Mouse (Mus musculus): ENCODE results near the gene Spaca4. TPM values are rescaled to one million over a fixed set of nuclear protein-coding genes. Genes with fewer than 3 reads are reported as not detected.

Spaca4 gene
- polyA plus RNA-seq, 1 experiment: not detected

GRCm38 (mm10) chr7:45695098-45695497 lies 30.5 kb downstream of the Spaca4 start:
- Histone ChIP-seq H3K4me3 (replicated peaks; ENCODE audit: control insufficient read depth, low read depth, low read length) (no peak overlapping the region), H3K27ac (ENCODE audit: control insufficient read depth, insufficient read depth, low read depth, low read length, poor library complexity) (no peak overlapping the region), H3K4me1 (ENCODE audit: control insufficient read depth, insufficient read depth, low read length) (no peaks in the 10 kb centered on the region)
- 27% methylated on average over 6 of the region's 6 CpGs for WGBS
- TF ChIP-seq POLR2A (IDR thresholded peaks at IDR 0.05; ENCODE audit: borderline replicate concordance, control insufficient read depth, low read depth, low read length): no peak
- TF ChIP-seq CTCF (IDR thresholded peaks at IDR 0.05; ENCODE audit: control insufficient read depth, insufficient read depth, low read length): no peak

DNA sequence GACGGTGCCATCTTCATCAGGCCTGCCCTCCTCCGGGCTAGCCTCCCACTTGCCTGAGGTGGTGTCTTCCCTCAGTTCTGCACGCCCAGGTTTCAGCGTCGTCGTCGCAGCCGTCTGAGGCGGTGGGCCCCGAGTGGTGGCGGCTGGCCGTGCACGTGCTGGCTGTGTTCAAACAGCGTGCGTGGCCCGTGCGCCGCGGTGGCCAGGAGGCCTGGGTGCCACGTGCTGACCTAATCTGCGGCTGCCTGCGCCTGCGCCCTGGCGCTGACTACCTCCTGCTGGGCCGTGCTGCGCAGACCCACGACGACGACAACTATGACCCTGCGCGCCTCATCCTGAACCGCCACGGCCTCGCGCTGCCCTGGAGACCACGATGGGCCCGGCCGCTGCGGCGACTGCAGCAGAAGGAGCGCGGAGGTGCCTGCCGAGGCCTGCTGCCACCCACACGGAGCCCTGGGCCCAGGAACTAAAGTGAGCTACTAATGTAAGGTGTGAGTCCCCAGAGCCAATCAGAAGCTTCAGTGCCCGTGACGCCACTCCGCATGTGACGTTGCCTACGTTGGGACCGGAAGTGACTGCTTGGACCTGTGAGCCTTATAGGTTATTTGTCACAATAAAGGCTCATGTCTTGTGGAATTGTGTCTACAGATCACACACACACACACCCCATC lies 31.6 kb downstream of the Spaca4 start, which contains the start of gene Sec1:
Gene Sec1 (minus strand): TSS at position 482 of the 671 bp plus-strand sequence.
- TF ChIP-seq CTCF (IDR thresholded peaks at IDR 0.05; ENCODE audit: control insufficient read depth, insufficient read depth, low read length) (no peak), POLR2A (IDR thresholded peaks at IDR 0.05; ENCODE audit: borderline replicate concordance, control insufficient read depth, low read depth, low read length) (no peak)
- no peak within 1 kb of the TSS for H3K27ac ChIP-seq (ENCODE audit: control insufficient read depth, insufficient read depth, low read depth, low read length, poor library complexity)
- 92% methylated on average over 50 of the region's 50 CpGs for WGBS
- no peaks in the 10 kb centered on the region for H3K4me1 ChIP-seq (ENCODE audit: control insufficient read depth, insufficient read depth, low read length)
- no peak within 1 kb of the TSS for H3K4me3 ChIP-seq (replicated peaks; ENCODE audit: control insufficient read depth, low read depth, low read length)

- H3K27ac ChIP-seq (ENCODE audit: control insufficient read depth, insufficient read depth, low read depth, low read length, poor library complexity): no peak overlapping the region
- WGBS: 81% methylated on average over 2 of the region's 2 CpGs
- H3K4me1 ChIP-seq (ENCODE audit: control insufficient read depth, insufficient read depth, low read length): no peaks in the 10 kb centered on the region
- no peak overlapping the region for H3K4me3 ChIP-seq (replicated peaks; ENCODE audit: control insufficient read depth, low read depth, low read length)
- TF ChIP-seq CTCF (IDR thresholded peaks at IDR 0.05; ENCODE audit: control insufficient read depth, insufficient read depth, low read length): no peak
- no peak for TF ChIP-seq POLR2A (IDR thresholded peaks at IDR 0.05; ENCODE audit: borderline replicate concordance, control insufficient read depth, low read depth, low read length)
Measured at GRCm38 (mm10) chr7:45692364-45692763, 33.2 kb downstream of the Spaca4 start.

DNA sequence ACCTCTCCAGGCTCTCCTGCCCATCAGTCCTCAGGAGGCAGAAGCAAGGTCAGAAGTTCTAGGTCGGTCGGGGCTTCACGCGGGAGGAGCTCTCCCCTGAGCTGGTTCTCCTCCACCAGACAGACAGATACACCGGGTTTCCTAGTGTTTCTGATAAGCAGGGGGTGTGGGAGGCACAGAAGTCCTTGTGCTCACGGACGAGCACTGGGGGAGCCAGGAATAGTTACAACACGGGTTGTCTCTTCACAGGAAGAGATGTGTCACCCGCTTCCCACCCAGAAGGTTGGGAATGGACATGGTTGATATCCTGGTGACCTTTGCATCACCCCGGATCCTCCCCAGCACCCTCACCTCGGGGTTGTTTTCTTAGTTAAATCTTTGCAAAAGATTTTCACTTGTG lies 35.8 kb downstream of the Spaca4 start:
- no peaks in the 10 kb centered on the region for H3K4me1 ChIP-seq (ENCODE audit: control insufficient read depth, insufficient read depth, low read length)
- H3K27ac ChIP-seq (ENCODE audit: control insufficient read depth, insufficient read depth, low read depth, low read length, poor library complexity): no peak overlapping the region
- TF ChIP-seq CTCF (IDR thresholded peaks at IDR 0.05; ENCODE audit: control insufficient read depth, insufficient read depth, low read length) (no peak), POLR2A (IDR thresholded peaks at IDR 0.05; ENCODE audit: borderline replicate concordance, control insufficient read depth, low read depth, low read length) (no peak)
- no peak overlapping the region for H3K4me3 ChIP-seq (replicated peaks; ENCODE audit: control insufficient read depth, low read depth, low read length)
- WGBS: 73% methylated on average over 11 of the region's 11 CpGs

GRCm38 (mm10) chr7:45689099-45689498 lies 36.5 kb downstream of the Spaca4 start:
- Histone ChIP-seq H3K4me3 (replicated peaks; ENCODE audit: control insufficient read depth, low read depth, low read length) (no peak overlapping the region), H3K27ac (ENCODE audit: control insufficient read depth, insufficient read depth, low read depth, low read length, poor library complexity) (no peak overlapping the region), H3K4me1 (ENCODE audit: control insufficient read depth, insufficient read depth, low read length) (no peaks in the 10 kb centered on the region)
- TF ChIP-seq POLR2A (IDR thresholded peaks at IDR 0.05; ENCODE audit: borderline replicate concordance, control insufficient read depth, low read depth, low read length) (no peak), CTCF (IDR thresholded peaks at IDR 0.05; ENCODE audit: control insufficient read depth, insufficient read depth, low read length) (no peak)
- 48% methylated on average over 6 of the region's 6 CpGs for WGBS

- Histone ChIP-seq H3K4me3 (replicated peaks; ENCODE audit: control insufficient read depth, low read depth, low read length) (no peak overlapping the region), H3K27ac (ENCODE audit: control insufficient read depth, insufficient read depth, low read depth, low read length, poor library complexity) (no peak overlapping the region), H3K4me1 (ENCODE audit: control insufficient read depth, insufficient read depth, low read length) (no peaks in the 10 kb centered on the region; the same call in 1 of the 2 replicates)
- WGBS: 53% methylated on average over 3 of the region's 3 CpGs
- no peak for TF ChIP-seq CTCF (IDR thresholded peaks at IDR 0.05; ENCODE audit: control insufficient read depth, insufficient read depth, low read length)
- no peak for TF ChIP-seq POLR2A (IDR thresholded peaks at IDR 0.05; ENCODE audit: borderline replicate concordance, control insufficient read depth, low read depth, low read length)
Measured at GRCm38 (mm10) chr7:45686841-45687240, 38.8 kb downstream of the Spaca4 start.

GRCm38 (mm10) chr7:45685811-45686210 lies 39.8 kb downstream of the Spaca4 start:
- TF ChIP-seq POLR2A (IDR thresholded peaks at IDR 0.05; ENCODE audit: borderline replicate concordance, control insufficient read depth, low read depth, low read length) (no peak), CTCF (IDR thresholded peaks at IDR 0.05; ENCODE audit: control insufficient read depth, insufficient read depth, low read length) (no peak)
- Histone ChIP-seq H3K4me3 (replicated peaks; ENCODE audit: control insufficient read depth, low read depth, low read length) (no peak overlapping the region), H3K27ac (ENCODE audit: control insufficient read depth, insufficient read depth, low read depth, low read length, poor library complexity) (no peak overlapping the region), H3K4me1 (ENCODE audit: control insufficient read depth, insufficient read depth, low read length) (peaks cover 4% of the 10 kb centered on the region; the same call in 1 of the 2 replicates)
- 81% methylated on average over 10 of the region's 10 CpGs for WGBS

GRCm38 (mm10) chr7:45683396-45684050 lies 42.1 kb downstream of the Spaca4 start, which contains the start of gene Ntn5:
Ntn5 (plus strand) TSS chr7:45684022.
- Histone ChIP-seq H3K27ac (ENCODE audit: control insufficient read depth, insufficient read depth, low read depth, low read length, poor library complexity) (no peak within 1 kb of the TSS), H3K4me1 (ENCODE audit: control insufficient read depth, insufficient read depth, low read length) (peaks cover 4% of the 10 kb centered on the region; the same call in 1 of the 2 replicates), H3K4me3 (replicated peaks; ENCODE audit: control insufficient read depth, low read depth, low read length) (no peak within 1 kb of the TSS)
- TF ChIP-seq CTCF (IDR thresholded peaks at IDR 0.05; ENCODE audit: control insufficient read depth, insufficient read depth, low read length) (no peak), POLR2A (IDR thresholded peaks at IDR 0.05; ENCODE audit: borderline replicate concordance, control insufficient read depth, low read depth, low read length) (no peak)
- WGBS: 83% methylated on average over 7 of the region's 7 CpGs

Measured in bone marrow, adult 2 months (tissue).